Comparison of ENCODE assay signal across 8 mouse cellular contexts in the genomic region with DNA sequence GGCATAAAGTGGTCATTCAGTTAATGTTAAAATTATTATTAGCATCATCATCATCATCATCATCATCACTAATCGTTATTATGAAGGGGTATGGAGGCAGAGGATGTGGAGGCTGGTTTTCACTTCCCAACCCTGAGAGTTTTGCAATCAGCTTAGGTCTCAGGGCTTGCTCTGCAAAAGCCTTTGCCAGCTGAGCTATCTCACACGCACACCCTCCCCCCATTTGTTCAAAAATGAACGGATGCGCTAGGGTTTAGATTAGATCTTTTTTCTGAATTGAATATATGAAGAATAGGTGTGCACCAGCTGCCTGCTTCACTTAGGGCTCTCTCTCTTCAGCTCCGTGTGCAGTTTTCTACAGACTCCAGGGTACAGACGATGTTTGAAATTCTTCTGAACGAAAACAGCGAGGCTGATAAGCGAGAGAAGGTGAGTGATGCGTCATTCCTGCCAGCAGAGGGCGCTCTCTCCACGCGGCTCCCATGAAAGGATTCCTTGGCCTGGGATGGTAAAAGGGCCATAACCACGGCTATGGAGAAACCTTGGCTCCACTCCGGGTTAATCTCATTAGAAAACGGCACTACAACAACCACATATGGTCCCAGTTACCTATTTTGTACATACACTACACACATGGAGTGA. TPM values are rescaled to one million over a fixed set of nuclear protein-coding genes. Genes with fewer than 3 reads are reported as not detected.
DNase-seq lines count a peak whose midpoint lies in the region; ATAC-seq and TF ChIP-seq lines count a peak whose summit lies in the region.

No protein-coding gene starts in this region.

- TF ChIP-seq POLR2A in kidney, adult 2 months (IDR thresholded peaks at IDR 0.05; ENCODE audit: low read depth, low read length): no peak
- TF ChIP-seq POLR2A in limb, embryonic 14.5 days (IDR thresholded peaks at IDR 0.05; ENCODE audit: borderline replicate concordance, extremely low read depth, insufficient read depth, insufficient read length): no peak

- ATAC-seq in limb, embryonic 14.5 days (ENCODE audit: low FRiP score, low read depth): peak; percentile 36; the same call in 1 of the 2 replicates
- ATAC-seq in midbrain, embryonic 16.5 days: 0 out of 2 replicates have a peak, but pooled peaks have one; percentile 56

- peak overlapping the region; percentile 43 for H3K4me2 ChIP-seq in limb, embryonic 14.5 days (replicated peaks; ENCODE audit: low read depth, low read length, severe bottlenecking)
- peak overlapping the region; percentile 40 for H3K4me2 ChIP-seq in midbrain, embryonic 16.5 days (ENCODE audit: low read length)

- H3K9me3 ChIP-seq in limb, embryonic 14.5 days (ENCODE audit: control insufficient read depth, low read length): no peaks in the 10 kb centered on the region
- no peaks in the 10 kb centered on the region for H3K9me3 ChIP-seq in midbrain, embryonic 16.5 days (replicated peaks; ENCODE audit: control insufficient read depth, low read length, poor library complexity, severe bottlenecking)

- no peak overlapping the region for H3K27ac ChIP-seq in kidney, adult 2 months (ENCODE audit: insufficient read depth, low read depth, low read length)
- no peak overlapping the region for H3K27ac ChIP-seq in limb, embryonic 14.5 days (replicated peaks; ENCODE audit: low read depth, low read length)
- no peak overlapping the region for H3K27ac ChIP-seq in midbrain, embryonic 16.5 days (ENCODE audit: low read length)

- H3K9ac ChIP-seq in limb, embryonic 14.5 days (ENCODE audit: low read depth, low read length, severe bottlenecking): no peak overlapping the region
- H3K9ac ChIP-seq in midbrain, embryonic 16.5 days (ENCODE audit: low read depth, low read length): no peak overlapping the region

- H3K36me3 ChIP-seq in kidney, adult 2 months (ENCODE audit: control insufficient read depth, insufficient read depth, low read length): no peaks in the 10 kb centered on the region
- no peaks in the 10 kb centered on the region for H3K36me3 ChIP-seq in limb, embryonic 14.5 days (ENCODE audit: control insufficient read depth, insufficient read depth, low read length)
- H3K36me3 ChIP-seq in midbrain, embryonic 16.5 days (ENCODE audit: control insufficient read depth, insufficient read depth, low read length): no peaks in the 10 kb centered on the region

- WGBS in kidney, adult 2 months: 7% methylated on average over 16 of the region's 16 CpGs
- WGBS in limb, embryonic 14.5 days: 9% methylated on average over 16 of the region's 16 CpGs
- 7% methylated on average over 16 of the region's 16 CpGs for WGBS in midbrain, embryonic 16.5 days

- no peaks in the 10 kb centered on the region; the same call in 1 of the 2 replicates for H3K27me3 ChIP-seq in kidney, adult 2 months (replicated peaks; ENCODE audit: control insufficient read depth, insufficient read depth, low read length)
- no peaks in the 10 kb centered on the region; the same call in 1 of the 2 replicates for H3K27me3 ChIP-seq in limb, embryonic 14.5 days (ENCODE audit: control insufficient read depth, insufficient read depth, low read length)
- peaks cover 3% of the 10 kb centered on the region; the same call in 1 of the 2 replicates for H3K27me3 ChIP-seq in midbrain, embryonic 16.5 days (ENCODE audit: control insufficient read depth, insufficient read depth, low read depth, low read length)

- H3K4me3 ChIP-seq in kidney, adult 2 months (ENCODE audit: insufficient read depth, low read depth, low read length): no peak overlapping the region
- no peak overlapping the region for H3K4me3 ChIP-seq in limb, embryonic 14.5 days (replicated peaks; ENCODE audit: low read length)
- peak overlapping the region; percentile 4; the same call in 1 of the 2 replicates for H3K4me3 ChIP-seq in midbrain, embryonic 16.5 days (ENCODE audit: low read depth, low read length)

- no peaks in the 10 kb centered on the region for H3K4me1 ChIP-seq in kidney, adult 2 months (ENCODE audit: control insufficient read depth, insufficient read depth, low read length)
- H3K4me1 ChIP-seq in limb, embryonic 14.5 days (ENCODE audit: control insufficient read depth, insufficient read depth, low read length): no peaks in the 10 kb centered on the region
- H3K4me1 ChIP-seq in midbrain, embryonic 16.5 days (ENCODE audit: control insufficient read depth, insufficient read depth, low read length): no peaks in the 10 kb centered on the region

- peak; percentile 84 for DNase-seq in 3T3-L1 (ENCODE audit: low read depth, low spot score)
- DNase-seq in adrenal gland, adult 8-10 months: peak; percentile 34
- peak; percentile 82 for DNase-seq in embryo, embryonic 9.5 days (ENCODE audit: extremely low spot score)
- peak; percentile 79 for DNase-seq in heart, adult 8-10 months (ENCODE audit: low spot score)
- peak; percentile 76 for DNase-seq in kidney, adult 2 months
- peak; percentile 78 for DNase-seq in limb, embryonic 14.5 days (ENCODE audit: low spot score)
- peak; percentile 44 to 66 for DNase-seq in spleen, postnatal 14 days (ENCODE audit: low spot score in 2 of 2)

- TF ChIP-seq CTCF in kidney, adult 2 months (conservative IDR thresholded peaks at IDR 0.05; ENCODE audit: insufficient read depth, insufficient read length, low read depth, low read length): peak; percentile 98

RNA-seq across cellular contexts. Expression of a gene that starts 4.5 kb away (rescaled TPM):
- total RNA-seq in adrenal gland, adult 8-10 months (2022): 1 to 10 TPM; 6.1 to 9.6 (median 7.4) TPM
- total RNA-seq in heart, adult 8-10 months (2022): 100 to 1,000 TPM; 170 to 223 (median 177) TPM
- 5.0 and 7.9 TPM in 2 replicates for polyA plus RNA-seq in kidney, adult 2 months (2012; rRNA removed)
- polyA plus RNA-seq in limb, embryonic 14.5 days (2012; rRNA removed): 17.8 and 17.9 TPM in 2 replicates
- polyA plus RNA-seq in limb, embryonic 14.5 days (2014; fragmentation: Nextera tagmentation; extraction: Ambion mirVana): 16.9 and 24.7 TPM in 2 replicates
- 0.78 and 1.5 TPM in 2 replicates for polyA plus RNA-seq in midbrain, embryonic 16.5 days (2015; fragmentation: Nextera tagmentation; extraction: Ambion mirVana)

RNA-seq across cellular contexts. Expression of a gene that starts 6.6 kb away (rescaled TPM):
- total RNA-seq in adrenal gland, adult 8-10 months (2022): 10 to 100 TPM; 21.8 to 32.6 (median 26.9) TPM
- 10 to 100 TPM in 2 of 4 experiments, 1 to 10 TPM in 2; 7.0 to 13.0 (median 9.7) TPM for total RNA-seq in heart, adult 8-10 months (2022)
- 16.3 and 16.9 TPM in 2 replicates for polyA plus RNA-seq in kidney, adult 2 months (2012; rRNA removed)
- 81.6 and 98.3 TPM in 2 replicates for polyA plus RNA-seq in limb, embryonic 14.5 days (2012; rRNA removed)
- 30.0 and 35.0 TPM in 2 replicates for polyA plus RNA-seq in limb, embryonic 14.5 days (2014; fragmentation: Nextera tagmentation; extraction: Ambion mirVana)
- 35.7 and 36.8 TPM in 2 replicates for polyA plus RNA-seq in midbrain, embryonic 16.5 days (2015; fragmentation: Nextera tagmentation; extraction: Ambion mirVana)

RNA-seq across cellular contexts. Expression of a gene that starts 22.9 kb away (rescaled TPM):
- total RNA-seq in adrenal gland, adult 8-10 months (2022): under 1 TPM in 3 of 4 experiments, not detected in 1; 0.14 to 0.43 (median 0.35) TPM
- not detected for total RNA-seq in heart, adult 8-10 months (2022)
- 0.13 and 0.19 TPM in 2 replicates for polyA plus RNA-seq in kidney, adult 2 months (2012; rRNA removed)
- 0.10 and 0.14 TPM in 2 replicates for polyA plus RNA-seq in limb, embryonic 14.5 days (2012; rRNA removed)
- 0.11 and 0.25 TPM in 2 replicates for polyA plus RNA-seq in limb, embryonic 14.5 days (2014; fragmentation: Nextera tagmentation; extraction: Ambion mirVana)
- polyA plus RNA-seq in midbrain, embryonic 16.5 days (2015; fragmentation: Nextera tagmentation; extraction: Ambion mirVana): 1.0 and 1.1 TPM in 2 replicates

RNA-seq across cellular contexts. Expression of a gene that starts 24.4 kb away (rescaled TPM):
- 10 to 100 TPM; 13.4 to 20.9 (median 18.1) TPM for total RNA-seq in adrenal gland, adult 8-10 months (2022)
- 10 to 100 TPM in 2 of 4 experiments, 1 to 10 TPM in 2; 7.8 to 10.9 (median 9.9) TPM for total RNA-seq in heart, adult 8-10 months (2022)
- 13.7 and 15.7 TPM in 2 replicates for polyA plus RNA-seq in kidney, adult 2 months (2012; rRNA removed)
- 10.5 and 11.5 TPM in 2 replicates for polyA plus RNA-seq in limb, embryonic 14.5 days (2012; rRNA removed)
- polyA plus RNA-seq in limb, embryonic 14.5 days (2014; fragmentation: Nextera tagmentation; extraction: Ambion mirVana): 12.9 and 15.1 TPM in 2 replicates
- polyA plus RNA-seq in midbrain, embryonic 16.5 days (2015; fragmentation: Nextera tagmentation; extraction: Ambion mirVana): 13.6 and 13.7 TPM in 2 replicates

RNA-seq across cellular contexts. Expression of a gene that starts 36.3 kb away (rescaled TPM):
- total RNA-seq in adrenal gland, adult 8-10 months (2022): 10 to 100 TPM; 23.4 to 47.5 (median 37.3) TPM
- total RNA-seq in heart, adult 8-10 months (2022): 10 to 100 TPM; 43.9 to 65.9 (median 55.1) TPM
- 14.1 and 21.4 TPM in 2 replicates for polyA plus RNA-seq in kidney, adult 2 months (2012; rRNA removed)
- 1.0 and 1.3 TPM in 2 replicates for polyA plus RNA-seq in limb, embryonic 14.5 days (2012; rRNA removed)
- polyA plus RNA-seq in limb, embryonic 14.5 days (2014; fragmentation: Nextera tagmentation; extraction: Ambion mirVana): 1.6 and 2.1 TPM in 2 replicates
- polyA plus RNA-seq in midbrain, embryonic 16.5 days (2015; fragmentation: Nextera tagmentation; extraction: Ambion mirVana): 1.4 and 1.6 TPM in 2 replicates

Comparison
In these comparisons a context has a peak if more than half of its experiments do, and no peak if none do; other contexts are left out.
1. DNase-seq: peak in every context shown above with its lines; median percentile 84 in 3T3-L1; 82 in embryo, embryonic 9.5 days; 79 in heart, adult 8-10 months; 78 in limb, embryonic 14.5 days; 76 in kidney, adult 2 months; 55 in spleen, postnatal 14 days; 34 in adrenal gland, adult 8-10 months.